Mouse (Mus musculus) heart, postnatal 10 days (tissue): ENCODE data around the gene Arhgap28. TPM values are rescaled to one million over a fixed set of nuclear protein-coding genes. Genes with fewer than 3 reads are reported as not detected.
"Not testable (repeated sequence)": the region's sequence is repeated elsewhere in the genome, so short reads cannot be mapped to it uniquely, and the experiment has no call there.

ENCODE experiments used
- DNase-seq, 2 experiments: peaks; one replicate each; pipeline ENCODE4 v3.0.0; 2021
- intact Hi-C: fragments of 180-260 bp; cut with DNase I; formaldehyde crosslinking; loops from one replicate; pipeline ENCODE4 v1.15.1; 2025
- total RNA-seq, 2 experiments: library from RNA; stranded (reverse); gene quantifications; 2 replicates each; pipeline ENCODE4 v1.2.3; 2021

The Arhgap28 gene
- total RNA-seq, 2 experiments from 2014 or later: 6.3 to 10.7 TPM

GRCm38 (mm10) chr17:67896413-67896812, 107.5 kb downstream of the Arhgap28 start:
- DNase-seq: no peak
- intact Hi-C loops: no loop called here

- peak in 1 of 2 experiments; percentile 20 for DNase-seq
Observed at GRCm38 (mm10) chr17:67889481-67890325, 114.2 kb downstream of the Arhgap28 start.

GRCm38 (mm10) chr17:67888081-67888480, 115.8 kb downstream of the Arhgap28 start:
- intact Hi-C loops: loop anchor here (5.0 kb wide), 1 partner anchor 64 kb away; no protein-coding TSS in a partner anchor

More at GRCm38 (mm10) chr17:67889481-67890325, 114.2 kb downstream of the Arhgap28 start:
- intact Hi-C loops: loop anchor here (5.0 kb wide), 1 partner anchor 63 kb away; no protein-coding TSS in a partner anchor

GRCm38 (mm10) chr17:67886326-67886725, 117.6 kb downstream of the Arhgap28 start:
- intact Hi-C loops: loop anchor here (5.0 kb wide), 1 partner anchor 66 kb away; no protein-coding TSS in a partner anchor
- no peak for DNase-seq

More at GRCm38 (mm10) chr17:67888081-67888480, 115.8 kb downstream of the Arhgap28 start:
- no peak for DNase-seq

GRCm38 (mm10) chr17:67877599-67877998, 126.3 kb downstream of the Arhgap28 start:
- intact Hi-C loops: loop anchor here (10.0 kb wide), 1 partner anchor 1227 kb away; no protein-coding TSS in a partner anchor
- DNase-seq: no peak

DNA sequence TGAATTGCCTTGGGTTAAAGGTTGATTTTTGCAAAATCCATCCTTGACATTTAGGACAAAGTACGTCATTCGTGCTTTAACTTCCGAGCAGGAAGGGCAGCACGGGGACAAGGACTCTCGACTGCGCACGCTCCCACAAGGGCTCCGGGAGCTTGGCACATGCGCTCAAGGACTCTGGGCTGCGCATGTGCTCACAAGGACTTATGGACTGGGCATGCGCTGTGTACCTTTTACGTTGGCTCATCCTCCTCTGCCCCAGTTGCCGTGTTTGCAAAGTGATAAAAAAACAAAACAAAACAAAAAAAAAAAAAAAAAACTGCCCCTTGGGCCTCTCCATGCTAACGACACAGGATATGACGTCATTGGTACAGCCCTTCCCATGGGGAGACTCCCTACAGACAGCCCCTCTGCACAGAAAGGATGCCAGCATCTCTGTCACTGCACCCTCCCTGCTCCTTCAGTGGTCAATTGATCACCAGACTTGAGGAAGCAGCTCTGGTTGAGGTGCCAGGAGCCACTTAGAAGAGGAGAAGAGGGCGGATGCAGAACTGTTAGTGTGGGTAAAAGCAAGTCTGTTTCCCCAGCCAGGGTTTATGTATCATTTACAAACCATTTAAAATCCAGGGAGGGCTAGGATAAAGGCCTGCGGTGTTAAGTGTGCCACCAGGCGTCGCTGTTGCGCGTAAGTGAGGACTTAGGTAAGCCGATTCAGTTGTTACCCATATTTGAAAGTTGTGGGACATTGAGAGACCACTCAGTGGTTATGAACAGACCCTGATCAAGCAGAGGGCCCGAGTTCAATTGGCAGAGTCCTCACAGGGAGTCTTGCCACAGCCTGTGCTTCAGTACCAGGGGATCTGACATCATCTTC, 134.0 kb downstream of the Arhgap28 start:
- DNase-seq: peak; percentile 70 to 83
- intact Hi-C loops: loop anchor here (1.0 to 10.0 kb wide), 4 partner anchors 132 to 1235 kb away; partner anchors contain the start of gene Arhgap28

GRCm38 (mm10) chr17:67866541-67867241, 137.2 kb downstream of the Arhgap28 start:
- intact Hi-C loops: loop anchor here (10.0 kb wide), 1 partner anchor 978 kb away; no protein-coding TSS in a partner anchor
- peak; percentile 34 to 36 for DNase-seq

DNA sequence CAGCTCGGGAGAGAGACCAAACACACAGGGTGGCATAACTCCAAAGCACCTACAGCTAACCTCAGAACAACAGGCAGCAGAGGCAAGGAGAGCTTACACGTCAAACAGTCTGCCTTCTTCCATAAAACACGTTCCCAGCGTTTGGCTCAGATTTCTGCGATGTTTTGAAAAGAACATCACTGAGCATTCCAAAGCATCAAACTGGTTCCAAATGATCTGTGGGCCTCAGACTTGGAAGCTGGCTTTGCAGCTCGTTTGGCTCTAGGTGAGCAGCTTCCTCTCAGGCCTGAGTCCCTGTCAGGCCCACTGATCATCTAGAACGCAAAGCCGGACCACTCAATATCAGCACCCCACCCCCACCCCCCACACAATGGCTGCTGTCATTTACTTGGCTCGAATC, 137.9 kb downstream of the Arhgap28 start:
- intact Hi-C loops: loop anchor here (10.0 kb wide), 1 partner anchor 979 kb away; no protein-coding TSS in a partner anchor

DNA sequence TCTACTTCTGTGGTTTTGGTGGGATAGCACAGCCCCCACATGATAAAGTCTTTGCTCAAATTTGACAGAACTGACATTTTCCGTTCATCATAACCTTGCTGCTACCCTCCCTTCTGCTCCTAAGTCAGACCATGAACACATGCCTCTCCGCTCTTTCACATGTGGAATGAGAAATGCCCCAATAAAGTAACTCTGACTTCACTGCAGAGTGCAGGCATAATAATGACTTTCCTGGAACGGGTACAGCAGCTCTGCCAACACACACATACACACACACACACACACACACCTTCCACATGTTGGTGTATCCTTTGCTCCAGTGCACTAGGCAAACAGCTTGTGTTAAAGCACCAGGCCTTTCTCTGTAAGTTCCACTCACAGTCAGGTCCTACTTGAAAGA, 139.0 kb downstream of the Arhgap28 start:
- intact Hi-C loops: loop anchor here (10.0 kb wide), 1 partner anchor 980 kb away; no protein-coding TSS in a partner anchor
- no peak for DNase-seq

More for the DNA sequence above, 137.9 kb downstream of the Arhgap28 start:
- DNase-seq: peak; percentile 18 to 22

GRCm38 (mm10) chr17:67864363-67864762, 139.6 kb downstream of the Arhgap28 start:
- DNase-seq: peak in 1 of 2 experiments; percentile 8
- intact Hi-C loops: loop anchor here (10.0 kb wide), 1 partner anchor 980 kb away; no protein-coding TSS in a partner anchor

GRCm38 (mm10) chr17:67861744-67862535, 142.0 kb downstream of the Arhgap28 start:
- DNase-seq: peak; percentile 65 to 80
- intact Hi-C loops: loop anchor here (1.0 to 10.0 kb wide), 2 partner anchors 303 to 983 kb away; no protein-coding TSS in a partner anchor

GRCm38 (mm10) chr17:67861080-67861630, 142.8 kb downstream of the Arhgap28 start:
- DNase-seq: no peak
- intact Hi-C loops: loop anchor here (10.0 kb wide), 1 partner anchor 984 kb away; no protein-coding TSS in a partner anchor

GRCm38 (mm10) chr17:67841494-67841893, 162.4 kb downstream of the Arhgap28 start:
- intact Hi-C loops, DNase-seq: not testable (repeated sequence)

DNA sequence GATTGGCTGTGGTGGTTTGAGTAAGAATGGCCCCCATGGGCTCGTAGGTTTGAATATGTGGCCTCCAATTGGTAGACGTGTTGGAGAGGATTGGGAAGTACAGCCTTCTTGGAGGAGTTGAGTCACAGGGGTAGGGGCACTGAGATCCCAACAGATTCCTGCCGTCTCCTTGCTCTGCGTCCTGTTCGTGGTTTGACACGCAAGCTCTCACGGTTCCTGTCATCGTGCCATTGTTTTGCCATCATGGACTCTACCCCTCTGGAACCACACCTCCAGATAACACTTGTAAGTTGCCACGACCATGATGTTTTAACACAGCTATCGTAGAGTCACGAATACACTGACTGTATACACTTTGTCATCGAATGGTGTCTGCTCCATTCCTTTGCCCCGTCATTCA, 165.0 kb downstream of the Arhgap28 start:
- DNase-seq: no peak
- intact Hi-C loops: loop anchor here (5.0 to 10.0 kb wide), 2 partner anchors 187 to 1264 kb away; no protein-coding TSS in a partner anchor

DNA sequence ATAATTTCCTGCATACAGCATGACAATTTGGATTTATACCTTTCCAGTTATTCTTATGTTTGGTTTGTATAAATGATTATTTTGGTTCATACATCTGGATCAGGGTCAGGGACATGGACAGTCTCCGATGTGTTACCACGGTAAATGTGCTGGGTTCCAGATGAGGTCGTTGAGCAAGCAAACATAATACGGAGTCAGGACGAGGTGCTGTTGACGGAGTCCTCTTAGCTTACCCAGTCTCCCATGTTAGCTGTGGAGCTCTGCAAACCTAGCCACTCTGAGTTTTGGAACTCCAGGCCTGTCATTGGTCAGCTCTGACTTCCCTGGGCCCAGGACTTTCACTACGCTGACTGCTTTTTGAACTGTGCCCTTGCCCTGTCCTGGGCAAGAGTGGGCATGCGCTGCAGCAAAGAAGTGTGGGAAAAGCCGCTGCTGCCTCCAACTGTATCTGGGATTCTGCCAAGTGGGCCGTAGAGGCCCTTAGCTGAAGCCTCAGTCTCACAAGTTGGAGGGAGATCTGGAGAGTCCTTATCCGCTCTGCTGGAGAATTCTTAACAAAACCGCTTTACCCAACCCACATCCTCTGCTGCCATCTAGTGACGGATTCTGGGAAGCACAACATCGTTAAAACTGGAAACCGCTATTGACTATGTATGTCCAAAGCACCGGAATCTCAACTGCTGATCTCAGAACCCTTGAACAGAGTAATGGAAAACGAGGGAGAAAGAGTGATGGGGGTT, 166.4 kb downstream of the Arhgap28 start:
- intact Hi-C loops: loop anchor here (1.0 to 10.0 kb wide), 3 partner anchors 57 to 1263 kb away; no protein-coding TSS in a partner anchor
- DNase-seq: peak; percentile 68 to 84

DNA sequence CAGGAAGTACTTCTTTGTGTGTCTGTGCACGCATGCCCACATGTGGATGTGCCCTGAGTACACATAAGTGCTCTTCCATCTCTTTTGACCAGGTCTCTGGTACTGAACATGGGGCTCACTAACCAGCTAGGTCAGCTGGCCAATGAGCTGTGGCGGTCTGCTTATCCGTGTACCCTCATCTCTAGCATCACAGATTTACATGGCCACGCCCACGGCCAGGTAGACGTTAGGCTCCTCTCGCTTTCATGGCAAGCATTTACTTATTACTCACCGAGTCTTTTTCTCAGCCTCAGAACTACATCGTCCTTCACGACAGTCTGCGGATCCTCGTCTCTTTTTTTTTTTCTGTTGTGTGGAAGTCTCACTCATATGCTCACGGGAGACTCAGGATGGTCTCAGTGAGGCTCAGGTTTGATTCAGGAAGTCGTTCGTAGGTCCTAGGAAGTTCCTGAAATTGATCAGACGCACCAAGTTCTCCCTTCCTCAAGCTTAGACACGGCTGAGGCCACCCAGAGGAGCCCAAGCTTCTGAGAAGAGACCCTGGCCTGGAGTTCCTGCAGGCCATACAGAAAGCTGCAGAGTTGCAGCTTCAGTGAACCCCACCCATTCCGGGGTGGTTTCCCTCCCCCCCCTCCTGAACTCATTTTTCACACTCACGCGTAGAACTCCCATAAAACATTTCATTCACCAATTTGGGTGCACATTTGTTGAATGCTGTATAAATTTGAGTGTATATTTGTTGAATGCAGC, 167.6 kb downstream of the Arhgap28 start:
- DNase-seq: no peak
- intact Hi-C loops: loop anchor here (5.0 to 10.0 kb wide), 2 partner anchors 184 to 1262 kb away; no protein-coding TSS in a partner anchor

GRCm38 (mm10) chr17:67827431-67827830, 176.5 kb downstream of the Arhgap28 start:
- DNase-seq: no peak
- intact Hi-C loops: no loop called here
